Mouse (Mus musculus): ENCODE results near the gene Elavl1.

DNA sequence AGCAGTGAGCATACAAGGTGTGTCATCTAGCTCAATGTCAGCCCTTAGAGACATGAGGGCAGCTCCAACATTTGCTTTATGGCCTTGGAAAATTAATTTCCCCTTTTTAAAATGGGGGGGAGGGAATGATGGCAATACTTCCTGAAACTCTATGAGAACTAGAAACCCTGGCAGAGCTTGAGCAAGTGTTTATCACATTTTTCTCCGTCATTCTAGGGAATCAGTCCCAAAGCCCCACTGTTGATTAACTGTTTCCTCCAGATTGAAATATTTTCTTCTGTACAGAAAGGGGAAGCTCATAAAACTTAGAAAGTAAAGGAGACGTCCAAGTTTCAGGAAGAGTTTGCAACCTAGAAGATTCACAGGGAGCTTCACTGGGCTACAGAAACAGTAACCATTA, 10.5 kb upstream of the Elavl1 start:
- TF ChIP-seq POLR2A (IDR thresholded peaks at IDR 0.05; ENCODE audit: borderline replicate concordance, low read depth, low read length), result no peak
- TF ChIP-seq CTCF (IDR thresholded peaks at IDR 0.05; ENCODE audit: low read depth, low read length), result no peak
